Mouse (Mus musculus): ENCODE results near the gene Gpatch2. TPM values are rescaled to one million over a fixed set of nuclear protein-coding genes. Genes with fewer than 3 reads are reported as not detected.

Gene Gpatch2
- 20.6 and 22.6 TPM in 2 replicates for polyA plus RNA-seq (2014; fragmentation: Nextera tagmentation; extraction: Ambion mirVana)

GRCm38 (mm10) chr1:187215181-187216116 is at the start of gene Gpatch2, which contains the start of gene Spata17:
Gene Gpatch2, plus strand, starts transcription at chr1:187215508.
Gene Spata17, minus strand, starts transcription at chr1:187215465.
- H3K27ac ChIP-seq (replicated peaks; ENCODE audit: low read depth, low read length), result peak within 1 kb of the TSS; percentile 62; the same call in 1 of the 2 replicates
- ATAC-seq (replicated peaks; ENCODE audit: insufficient number of reproducible peaks, low FRiP score, low TSS enrichment, low read depth), result peak; percentile 87
- peak within 1 kb of the TSS; percentile 81 for H3K4me3 ChIP-seq (ENCODE audit: low read depth, low read length)
- peak within 1 kb of the TSS; percentile 58 for H3K4me2 ChIP-seq (ENCODE audit: low read depth, low read length)
- H3K9ac ChIP-seq (replicated peaks; ENCODE audit: low read length), result peak within 1 kb of the TSS; percentile 93
- H3K4me1 ChIP-seq (ENCODE audit: control insufficient read depth, insufficient read depth, low read length), result no peaks in the 10 kb centered on the region
- H3K9me3 ChIP-seq (replicated peaks; ENCODE audit: control insufficient read depth, low read length), result no peaks in the 10 kb centered on the region
- under 1% methylated on average over 58 of the region's 58 CpGs for WGBS
- no peaks in the 10 kb centered on the region for H3K27me3 ChIP-seq (ENCODE audit: control insufficient read depth, insufficient read depth, low read length)
- no peaks in the 10 kb centered on the region for H3K36me3 ChIP-seq (replicated peaks; ENCODE audit: control insufficient read depth, insufficient read depth, low read depth, low read length)
- DNase-seq (ENCODE audit: low spot score), result peak; percentile 91

- no peak for DNase-seq (ENCODE audit: low spot score)
- Histone ChIP-seq H3K27ac (replicated peaks; ENCODE audit: low read depth, low read length) (no peak overlapping the region), H3K9ac (replicated peaks; ENCODE audit: low read length) (no peak overlapping the region), H3K4me1 (ENCODE audit: control insufficient read depth, insufficient read depth, low read length) (no peaks in the 10 kb centered on the region), H3K27me3 (ENCODE audit: control insufficient read depth, insufficient read depth, low read length) (no peaks in the 10 kb centered on the region), H3K4me2 (ENCODE audit: low read depth, low read length) (no peak overlapping the region), H3K9me3 (replicated peaks; ENCODE audit: control insufficient read depth, low read length) (no peaks in the 10 kb centered on the region), H3K4me3 (ENCODE audit: low read depth, low read length) (no peak overlapping the region), H3K36me3 (replicated peaks; ENCODE audit: control insufficient read depth, insufficient read depth, low read depth, low read length) (no peaks in the 10 kb centered on the region)
- no peak for ATAC-seq (replicated peaks; ENCODE audit: insufficient number of reproducible peaks, low FRiP score, low TSS enrichment, low read depth)
- WGBS, result 76% methylated on average over 7 of the region's 7 CpGs
These were observed 45.7 kb upstream of the Gpatch2 start for GRCm38 (mm10) chr1:187169646-187170045.

GRCm38 (mm10) chr1:187170361-187170760 is 44.9 kb upstream of the Gpatch2 start:
- Histone ChIP-seq H3K27me3 (ENCODE audit: control insufficient read depth, insufficient read depth, low read length) (no peaks in the 10 kb centered on the region), H3K4me3 (ENCODE audit: low read depth, low read length) (no peak overlapping the region), H3K4me2 (ENCODE audit: low read depth, low read length) (no peak overlapping the region), H3K36me3 (replicated peaks; ENCODE audit: control insufficient read depth, insufficient read depth, low read depth, low read length) (no peaks in the 10 kb centered on the region), H3K9ac (replicated peaks; ENCODE audit: low read length) (no peak overlapping the region), H3K4me1 (ENCODE audit: control insufficient read depth, insufficient read depth, low read length) (no peaks in the 10 kb centered on the region), H3K27ac (replicated peaks; ENCODE audit: low read depth, low read length) (no peak overlapping the region), H3K9me3 (replicated peaks; ENCODE audit: control insufficient read depth, low read length) (no peaks in the 10 kb centered on the region)
- ATAC-seq (replicated peaks; ENCODE audit: insufficient number of reproducible peaks, low FRiP score, low TSS enrichment, low read depth) (no peak), DNase-seq (ENCODE audit: low spot score) (no peak)
- WGBS, result 80% methylated on average over 3 of the region's 3 CpGs

DNA sequence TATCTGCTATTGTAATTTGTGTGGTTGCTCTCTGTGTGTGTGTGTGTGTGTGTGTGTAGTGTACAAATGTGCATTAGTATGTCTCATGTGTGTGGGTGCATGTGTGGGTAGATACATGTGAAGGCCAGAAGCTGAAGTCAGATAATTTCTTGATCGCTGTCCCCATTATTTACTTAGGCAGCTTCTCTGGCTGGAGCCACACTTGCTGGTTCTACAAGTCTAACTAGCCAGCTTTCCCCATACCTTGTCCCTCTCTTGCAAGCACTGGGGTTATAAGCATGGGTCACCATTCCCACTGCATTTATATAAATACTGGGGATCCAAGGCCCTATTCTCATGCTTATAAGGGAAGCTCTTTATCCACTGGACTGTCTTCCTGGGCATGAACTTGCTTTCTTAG is 39.3 kb upstream of the Gpatch2 start:
- H3K36me3 ChIP-seq (replicated peaks; ENCODE audit: control insufficient read depth, insufficient read depth, low read depth, low read length), result no peaks in the 10 kb centered on the region
- no peak overlapping the region for H3K9ac ChIP-seq (replicated peaks; ENCODE audit: low read length)
- no peak for ATAC-seq (replicated peaks; ENCODE audit: insufficient number of reproducible peaks, low FRiP score, low TSS enrichment, low read depth)
- no peak for DNase-seq (ENCODE audit: low spot score)
- H3K27me3 ChIP-seq (ENCODE audit: control insufficient read depth, insufficient read depth, low read length), result no peaks in the 10 kb centered on the region
- no peak overlapping the region for H3K4me3 ChIP-seq (ENCODE audit: low read depth, low read length)
- H3K9me3 ChIP-seq (replicated peaks; ENCODE audit: control insufficient read depth, low read length), result no peaks in the 10 kb centered on the region
- no peaks in the 10 kb centered on the region for H3K4me1 ChIP-seq (ENCODE audit: control insufficient read depth, insufficient read depth, low read length)
- H3K27ac ChIP-seq (replicated peaks; ENCODE audit: low read depth, low read length), result no peak overlapping the region
- 95% methylated on average over 1 of the region's 1 CpGs for WGBS
- no peak overlapping the region for H3K4me2 ChIP-seq (ENCODE audit: low read depth, low read length)

DNA sequence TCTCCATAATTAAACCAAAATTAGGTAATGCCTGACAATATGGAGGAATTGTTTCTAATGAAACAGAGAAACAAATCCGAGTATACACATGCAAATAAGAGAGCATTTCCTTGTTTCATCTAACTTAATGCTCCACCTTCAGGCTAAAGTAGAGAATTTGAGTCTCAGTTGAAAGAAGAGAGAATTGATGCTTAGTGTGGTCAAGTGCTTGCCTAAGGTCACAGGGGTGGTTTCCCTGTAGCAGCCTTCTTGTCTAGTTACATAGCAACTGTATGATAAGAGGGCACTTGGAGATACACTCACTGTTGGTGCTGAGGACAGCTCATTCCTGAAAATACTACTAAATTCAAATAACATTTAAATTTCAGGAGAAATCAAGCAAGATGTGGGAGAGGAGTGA is 36.8 kb upstream of the Gpatch2 start:
- H3K4me1 ChIP-seq (ENCODE audit: control insufficient read depth, insufficient read depth, low read length), result no peaks in the 10 kb centered on the region
- H3K9ac ChIP-seq (replicated peaks; ENCODE audit: low read length), result no peak overlapping the region
- H3K4me3 ChIP-seq (ENCODE audit: low read depth, low read length), result no peak overlapping the region
- DNase-seq (ENCODE audit: low spot score) (no peak), ATAC-seq (replicated peaks; ENCODE audit: insufficient number of reproducible peaks, low FRiP score, low TSS enrichment, low read depth) (no peak)
- H3K27ac ChIP-seq (replicated peaks; ENCODE audit: low read depth, low read length), result no peak overlapping the region
- H3K4me2 ChIP-seq (ENCODE audit: low read depth, low read length), result no peak overlapping the region
- H3K36me3 ChIP-seq (replicated peaks; ENCODE audit: control insufficient read depth, insufficient read depth, low read depth, low read length), result no peaks in the 10 kb centered on the region
- no peaks in the 10 kb centered on the region for H3K27me3 ChIP-seq (ENCODE audit: control insufficient read depth, insufficient read depth, low read length)
- 66% methylated on average over 1 of the region's 1 CpGs for WGBS
- H3K9me3 ChIP-seq (replicated peaks; ENCODE audit: control insufficient read depth, low read length), result no peaks in the 10 kb centered on the region

DNA sequence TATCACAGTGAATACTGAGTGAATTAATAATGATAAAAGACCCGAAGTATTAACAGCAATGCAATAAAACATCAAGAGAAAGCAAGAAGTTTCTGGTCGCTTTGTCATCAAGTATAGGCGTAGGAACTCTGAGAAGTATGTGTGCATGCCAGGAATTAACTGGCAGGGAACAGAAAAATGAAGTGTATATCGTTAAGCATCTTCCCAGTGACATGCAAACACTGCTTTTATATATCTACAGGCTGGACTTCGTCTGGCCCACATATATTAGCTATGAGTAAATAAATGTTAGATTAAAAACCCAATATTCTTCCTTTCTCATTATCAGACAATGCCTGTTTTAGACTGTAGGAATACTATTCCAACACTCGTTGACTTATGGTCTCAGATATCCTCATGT is 9.8 kb upstream of the Gpatch2 start:
- Histone ChIP-seq H3K36me3 (replicated peaks; ENCODE audit: control insufficient read depth, insufficient read depth, low read depth, low read length) (no peaks in the 10 kb centered on the region), H3K9ac (replicated peaks; ENCODE audit: low read length) (no peak overlapping the region), H3K9me3 (replicated peaks; ENCODE audit: control insufficient read depth, low read length) (no peaks in the 10 kb centered on the region), H3K4me2 (ENCODE audit: low read depth, low read length) (no peak overlapping the region), H3K27me3 (ENCODE audit: control insufficient read depth, insufficient read depth, low read length) (no peaks in the 10 kb centered on the region), H3K27ac (replicated peaks; ENCODE audit: low read depth, low read length) (no peak overlapping the region), H3K4me1 (ENCODE audit: control insufficient read depth, insufficient read depth, low read length) (no peaks in the 10 kb centered on the region), H3K4me3 (ENCODE audit: low read depth, low read length) (no peak overlapping the region)
- no peak for ATAC-seq (replicated peaks; ENCODE audit: insufficient number of reproducible peaks, low FRiP score, low TSS enrichment, low read depth)
- WGBS, result 86% methylated on average over 6 of the region's 6 CpGs
- DNase-seq (ENCODE audit: low spot score), result no peak

DNA sequence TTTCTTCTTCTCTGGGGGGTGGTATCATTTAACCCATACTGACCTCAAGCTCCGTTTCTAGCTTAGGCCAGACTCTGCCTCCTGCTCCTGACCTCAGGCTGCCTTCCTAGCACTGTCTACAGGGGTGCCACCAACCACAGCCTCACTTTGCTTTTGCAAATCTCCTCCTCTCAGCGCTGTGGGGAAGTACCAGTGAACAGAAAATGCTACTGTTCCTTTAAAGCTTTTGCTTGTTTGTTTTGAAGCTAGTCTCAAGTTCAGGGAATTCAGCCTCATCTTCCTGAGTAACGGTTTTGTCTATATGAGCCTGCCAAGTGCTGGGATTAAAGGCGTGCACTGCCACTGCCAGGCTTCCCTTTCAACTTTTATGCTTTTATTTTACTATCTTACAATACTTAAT is 5.8 kb upstream of the Gpatch2 start:
- no peaks in the 10 kb centered on the region for H3K27me3 ChIP-seq (ENCODE audit: control insufficient read depth, insufficient read depth, low read length)
- H3K4me1 ChIP-seq (ENCODE audit: control insufficient read depth, insufficient read depth, low read length), result no peaks in the 10 kb centered on the region
- H3K9ac ChIP-seq (replicated peaks; ENCODE audit: low read length), result no peak overlapping the region
- H3K27ac ChIP-seq (replicated peaks; ENCODE audit: low read depth, low read length), result no peak overlapping the region
- no peaks in the 10 kb centered on the region for H3K9me3 ChIP-seq (replicated peaks; ENCODE audit: control insufficient read depth, low read length)
- 51% methylated on average over 4 of the region's 4 CpGs for WGBS
- no peak overlapping the region for H3K4me2 ChIP-seq (ENCODE audit: low read depth, low read length)
- DNase-seq (ENCODE audit: low spot score), result no peak
- no peak for ATAC-seq (replicated peaks; ENCODE audit: insufficient number of reproducible peaks, low FRiP score, low TSS enrichment, low read depth)
- H3K36me3 ChIP-seq (replicated peaks; ENCODE audit: control insufficient read depth, insufficient read depth, low read depth, low read length), result no peaks in the 10 kb centered on the region
- no peak overlapping the region for H3K4me3 ChIP-seq (ENCODE audit: low read depth, low read length)

DNA sequence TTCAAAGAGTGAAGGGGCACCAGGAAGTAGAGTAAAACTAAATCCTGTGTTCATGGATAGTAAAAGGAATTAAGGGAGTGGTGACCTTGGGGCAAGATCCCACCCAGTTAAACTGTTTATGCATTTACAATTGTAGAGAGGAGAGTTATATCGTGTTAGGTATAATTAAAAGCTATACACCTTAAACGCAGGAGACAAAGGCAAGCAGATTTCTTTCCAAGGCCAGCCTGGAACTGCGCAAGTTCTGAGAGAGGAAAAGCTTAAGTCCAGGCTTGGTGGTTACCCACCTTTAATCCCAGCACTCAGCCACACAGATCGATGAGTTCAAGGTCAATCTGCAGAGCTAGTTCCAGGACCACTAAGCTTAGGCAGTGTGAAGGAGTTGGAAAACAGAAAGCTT is 4.6 kb upstream of the Gpatch2 start:
- no peak overlapping the region for H3K4me2 ChIP-seq (ENCODE audit: low read depth, low read length)
- 85% methylated on average over 4 of the region's 4 CpGs for WGBS

More for the DNA sequence above, 4.6 kb upstream of the Gpatch2 start:
- Histone ChIP-seq H3K9ac (replicated peaks; ENCODE audit: low read length) (no peak overlapping the region), H3K4me3 (ENCODE audit: low read depth, low read length) (no peak overlapping the region), H3K27me3 (ENCODE audit: control insufficient read depth, insufficient read depth, low read length) (no peaks in the 10 kb centered on the region), H3K9me3 (replicated peaks; ENCODE audit: control insufficient read depth, low read length) (no peaks in the 10 kb centered on the region), H3K4me1 (ENCODE audit: control insufficient read depth, insufficient read depth, low read length) (no peaks in the 10 kb centered on the region), H3K27ac (replicated peaks; ENCODE audit: low read depth, low read length) (no peak overlapping the region), H3K36me3 (replicated peaks; ENCODE audit: control insufficient read depth, insufficient read depth, low read depth, low read length) (no peaks in the 10 kb centered on the region)
- DNase-seq (ENCODE audit: low spot score) (no peak), ATAC-seq (replicated peaks; ENCODE audit: insufficient number of reproducible peaks, low FRiP score, low TSS enrichment, low read depth) (no peak)

Measured in embryonic facial prominence, embryonic 11.5 days (tissue).